11 mouse cellular contexts compared by ENCODE assay signal in the genomic region with DNA sequence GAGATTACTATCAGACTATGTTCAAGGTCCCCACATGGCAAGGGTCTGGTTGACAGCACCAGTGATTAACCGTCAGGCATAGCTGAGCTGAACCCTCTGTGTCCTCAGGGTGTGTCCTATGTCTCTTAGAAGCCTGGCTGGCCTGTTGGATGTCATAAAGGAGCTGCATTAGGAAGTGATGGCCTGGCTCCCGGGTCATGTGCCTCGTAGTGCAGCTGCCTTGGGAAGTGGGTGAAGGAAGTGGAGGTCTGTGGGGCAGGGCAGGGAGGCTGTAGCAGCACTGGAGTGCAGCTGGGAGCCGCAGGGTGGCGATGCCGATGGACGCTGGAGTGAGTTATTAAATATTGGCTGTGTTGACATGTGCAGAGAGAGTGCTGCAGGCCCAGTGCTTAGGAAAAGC.
DNase-seq lines count a peak whose midpoint lies in the region; ATAC-seq and TF ChIP-seq lines count a peak whose summit lies in the region.
"Had no signal": no experiment of that assay in that cellular context is flagged by ENCODE, and none has a peak within 500 bp of the region (broad histone marks: within the 10 kb centered on the region; RNA-seq: fewer than 3 reads in every experiment).

No protein-coding gene starts in this region.

- H3K27ac ChIP-seq in forebrain, embryonic 16.5 days (ENCODE audit: low read length), result 0 out of 2 replicates have a peak overlapping the region, but pooled peaks have one; percentile 23
- no peak overlapping the region for H3K27ac ChIP-seq in forebrain, embryonic 10.5 days
- no peak overlapping the region for H3K27ac ChIP-seq in liver, embryonic 16.5 days (ENCODE audit: low read length)
- no peak overlapping the region for H3K27ac ChIP-seq in liver, postnatal 0 days (ENCODE audit: low read depth)
- H3K27ac ChIP-seq in stomach, postnatal 0 days (replicated peaks), result no peak overlapping the region
- H3K27ac ChIP-seq: midbrain, embryonic 10.5 days had no signal

- H3K9ac ChIP-seq in forebrain, embryonic 16.5 days (replicated peaks; ENCODE audit: low read depth, low read length), result no peak overlapping the region
- no peak overlapping the region for H3K9ac ChIP-seq in liver, embryonic 16.5 days (ENCODE audit: low read depth, low read length)
- no peak overlapping the region for H3K9ac ChIP-seq in liver, postnatal 0 days (replicated peaks)
- H3K9ac ChIP-seq in stomach, postnatal 0 days (ENCODE audit: low read length), result no peak overlapping the region
- H3K9ac ChIP-seq: heart, embryonic 12.5 days had no signal

- H3K4me2 ChIP-seq in forebrain, embryonic 16.5 days (ENCODE audit: low read length), result no peak overlapping the region
- no peak overlapping the region for H3K4me2 ChIP-seq in liver, embryonic 16.5 days (ENCODE audit: low read depth, low read length)
- H3K4me2 ChIP-seq in liver, postnatal 0 days (ENCODE audit: low read depth, low read length), result no peak overlapping the region
- H3K4me2 ChIP-seq in stomach, postnatal 0 days (replicated peaks; ENCODE audit: low read depth), result no peak overlapping the region
- H3K4me2 ChIP-seq: heart, embryonic 12.5 days had no signal

- no peak overlapping the region for H3K4me3 ChIP-seq in forebrain, embryonic 16.5 days (replicated peaks; ENCODE audit: low read length)
- H3K4me3 ChIP-seq in forebrain, embryonic 10.5 days, result no peak overlapping the region
- H3K4me3 ChIP-seq in liver, embryonic 16.5 days (ENCODE audit: low read depth, low read length), result no peak overlapping the region
- no peak overlapping the region for H3K4me3 ChIP-seq in liver, postnatal 0 days (ENCODE audit: low read depth, low read length)
- no peak overlapping the region for H3K4me3 ChIP-seq in stomach, postnatal 0 days (ENCODE audit: low read depth, low read length)
- H3K4me3 ChIP-seq: heart, embryonic 12.5 days; midbrain, embryonic 10.5 days had no signal

- TF ChIP-seq CTCF in liver, postnatal 0 days (IDR thresholded peaks at IDR 0.05; ENCODE audit: low read depth), result no peak
- TF ChIP-seq CTCF in stomach, postnatal 0 days (IDR thresholded peaks at IDR 0.05; ENCODE audit: low read depth), result peak; percentile 27; the same call in 1 of the 2 replicates

- H3K27me3 ChIP-seq in forebrain, embryonic 16.5 days (replicated peaks; ENCODE audit: control insufficient read depth, insufficient read depth, low read length), result no peaks in the 10 kb centered on the region
- H3K27me3 ChIP-seq in forebrain, embryonic 10.5 days (ENCODE audit: poor library complexity, severe bottlenecking), result no peaks in the 10 kb centered on the region
- H3K27me3 ChIP-seq in liver, embryonic 16.5 days (ENCODE audit: control insufficient read depth, insufficient read depth, low read depth, low read length), result no peaks in the 10 kb centered on the region
- H3K27me3 ChIP-seq in liver, postnatal 0 days (ENCODE audit: insufficient read depth, low read length), result no peaks in the 10 kb centered on the region
- no peaks in the 10 kb centered on the region for H3K27me3 ChIP-seq in stomach, postnatal 0 days (ENCODE audit: control insufficient read depth, insufficient read depth, low read length)
- H3K27me3 ChIP-seq: heart, embryonic 12.5 days had no signal

- TF ChIP-seq EP300 in liver, postnatal 0 days (IDR thresholded peaks at IDR 0.05; ENCODE audit: low read depth), result no peak
- TF ChIP-seq EP300 in stomach, postnatal 0 days (optimal IDR thresholded peaks at IDR 0.05), result no peak

- no peaks in the 10 kb centered on the region for H3K36me3 ChIP-seq in forebrain, embryonic 16.5 days (ENCODE audit: control insufficient read depth, insufficient read depth)
- no peaks in the 10 kb centered on the region for H3K36me3 ChIP-seq in forebrain, embryonic 10.5 days (replicated peaks)
- H3K36me3 ChIP-seq in liver, embryonic 16.5 days (ENCODE audit: control insufficient read depth, insufficient read depth), result no peaks in the 10 kb centered on the region
- no peaks in the 10 kb centered on the region for H3K36me3 ChIP-seq in liver, postnatal 0 days (replicated peaks; ENCODE audit: insufficient read depth, low read length)
- no peaks in the 10 kb centered on the region for H3K36me3 ChIP-seq in stomach, postnatal 0 days (ENCODE audit: control insufficient read depth, insufficient read depth, low read length)
- H3K36me3 ChIP-seq: heart, embryonic 12.5 days; midbrain, embryonic 10.5 days had no signal

- H3K9me3 ChIP-seq in forebrain, embryonic 16.5 days (ENCODE audit: control insufficient read depth, low read length), result no peaks in the 10 kb centered on the region
- no peaks in the 10 kb centered on the region for H3K9me3 ChIP-seq in forebrain, embryonic 10.5 days
- no peaks in the 10 kb centered on the region for H3K9me3 ChIP-seq in liver, embryonic 16.5 days (replicated peaks; ENCODE audit: control insufficient read depth, low read length)
- H3K9me3 ChIP-seq in liver, postnatal 0 days (ENCODE audit: low read length), result no peaks in the 10 kb centered on the region
- H3K9me3 ChIP-seq in stomach, postnatal 0 days (ENCODE audit: control insufficient read depth, low read length), result no peaks in the 10 kb centered on the region
- H3K9me3 ChIP-seq: heart, embryonic 12.5 days; midbrain, embryonic 10.5 days had no signal

- no peak for DNase-seq in forebrain, embryonic 10.5 days (ENCODE audit: extremely low spot score, low spot score)
- no peak for DNase-seq in liver, postnatal 0 days
- peak; percentile 41 to 47 for DNase-seq in kidney, postnatal 36 days
- DNase-seq in stomach, postnatal 0 days (ENCODE audit: low spot score), result no peak
- no peak for DNase-seq in urinary bladder, postnatal 14 days (ENCODE audit: low spot score)
- DNase-seq in right cerebral cortex, postnatal 25 days, result no peak
- DNase-seq: B cell, adult 2 months had no signal

- 84% methylated on average over 7 of the region's 7 CpGs for WGBS in forebrain, embryonic 16.5 days
- 88% methylated on average over 7 of the region's 7 CpGs for WGBS in forebrain, embryonic 10.5 days
- 71% methylated on average over 7 of the region's 7 CpGs for WGBS in liver, embryonic 16.5 days (ENCODE audit: insufficient replicate concordance)
- WGBS in liver, postnatal 0 days (ENCODE audit: insufficient replicate concordance), result 63% methylated on average over 7 of the region's 7 CpGs
- WGBS in stomach, postnatal 0 days, result 42% methylated on average over 7 of the region's 7 CpGs

- peaks cover 42% of the 10 kb centered on the region for H3K4me1 ChIP-seq in forebrain, embryonic 16.5 days (replicated peaks; ENCODE audit: control insufficient read depth, insufficient read depth, low read length)
- peaks cover 47% of the 10 kb centered on the region for H3K4me1 ChIP-seq in forebrain, embryonic 10.5 days
- H3K4me1 ChIP-seq in liver, embryonic 16.5 days (ENCODE audit: control insufficient read depth, low read depth, low read length), result peaks cover 28% of the 10 kb centered on the region
- H3K4me1 ChIP-seq in liver, postnatal 0 days (ENCODE audit: insufficient read depth), result peaks cover 47% of the 10 kb centered on the region
- H3K4me1 ChIP-seq in stomach, postnatal 0 days (replicated peaks; ENCODE audit: control insufficient read depth, insufficient read depth), result peaks cover 11% of the 10 kb centered on the region

- ATAC-seq in forebrain, embryonic 16.5 days, result no peak
- ATAC-seq in liver, embryonic 16.5 days (ENCODE audit: low read depth), result 0 out of 2 replicates have a peak, but pooled peaks have one; percentile 16
- no peak; the same call in 1 of the 2 replicates for ATAC-seq in liver, postnatal 0 days
- ATAC-seq in stomach, postnatal 0 days (ENCODE audit: low FRiP score, low TSS enrichment), result no peak

Comparison
In these comparisons a context has a peak if more than half of its experiments do, and no peak if none do; other contexts are left out.
1. DNase-seq: peak in kidney, postnatal 36 days (2 of 2); none in forebrain, embryonic 10.5 days (single experiment), liver, postnatal 0 days (single experiment), stomach, postnatal 0 days (single experiment), urinary bladder, postnatal 14 days (single experiment) and right cerebral cortex, postnatal 25 days (single experiment).